Mouse (Mus musculus) B cell, adult (primary cell): ENCODE data around the gene Tbck. TPM values are rescaled to one million over a fixed set of nuclear protein-coding genes. Genes with fewer than 3 reads are reported as not detected.

ENCODE experiments used
- total RNA-seq: library from RNA; stranded (reverse); gene quantifications from 4 replicates; pipeline ENCODE4 v1.2.4, GENCODE M21; 2023; ENCODE audit not compliant: inconsistent age

The Tbck gene
- total RNA-seq, result 28.8 to 32.9 TPM (median 31.6 TPM) in 4 replicates

DNA sequence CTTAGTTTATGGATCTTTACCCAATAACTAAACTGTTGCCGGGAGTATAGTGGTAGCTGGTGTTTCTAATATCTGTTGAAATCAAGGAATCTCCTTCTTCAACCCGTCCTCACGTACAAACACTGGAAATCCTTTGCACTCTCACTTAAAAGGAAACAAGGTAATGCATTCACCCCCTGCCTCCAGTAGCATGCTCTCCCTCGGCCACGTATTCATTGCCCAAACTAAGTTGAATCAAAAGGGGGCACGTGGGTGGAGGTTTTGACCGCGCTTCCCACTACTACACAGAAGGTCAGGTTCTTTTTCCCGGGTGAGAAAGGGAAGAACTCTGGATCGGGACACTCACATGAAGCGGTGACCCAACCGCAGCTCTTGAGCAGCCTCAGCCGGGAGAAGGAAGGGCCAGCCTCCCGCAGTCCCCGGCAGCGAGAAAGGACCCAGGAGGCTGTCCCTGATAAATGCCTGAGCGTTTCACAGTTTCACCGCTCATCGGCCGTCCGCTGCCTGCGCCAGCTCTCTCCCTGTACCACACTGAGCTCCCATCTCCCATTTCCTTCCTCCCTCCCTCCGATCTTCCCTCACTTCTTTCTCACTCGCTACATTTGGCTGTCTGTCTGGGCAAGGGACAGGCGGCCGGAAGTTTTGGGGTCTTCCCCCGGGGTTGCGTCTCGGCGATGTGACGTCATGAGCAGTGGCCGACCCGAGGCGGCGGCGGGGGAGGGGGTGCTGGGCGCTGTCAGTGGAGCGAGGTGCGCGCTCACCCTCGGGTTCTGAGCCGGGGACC, at the start of gene Tbck:
TSS of gene Tbck (plus strand) at position 698 of the 784 bp plus-strand sequence.

DNA sequence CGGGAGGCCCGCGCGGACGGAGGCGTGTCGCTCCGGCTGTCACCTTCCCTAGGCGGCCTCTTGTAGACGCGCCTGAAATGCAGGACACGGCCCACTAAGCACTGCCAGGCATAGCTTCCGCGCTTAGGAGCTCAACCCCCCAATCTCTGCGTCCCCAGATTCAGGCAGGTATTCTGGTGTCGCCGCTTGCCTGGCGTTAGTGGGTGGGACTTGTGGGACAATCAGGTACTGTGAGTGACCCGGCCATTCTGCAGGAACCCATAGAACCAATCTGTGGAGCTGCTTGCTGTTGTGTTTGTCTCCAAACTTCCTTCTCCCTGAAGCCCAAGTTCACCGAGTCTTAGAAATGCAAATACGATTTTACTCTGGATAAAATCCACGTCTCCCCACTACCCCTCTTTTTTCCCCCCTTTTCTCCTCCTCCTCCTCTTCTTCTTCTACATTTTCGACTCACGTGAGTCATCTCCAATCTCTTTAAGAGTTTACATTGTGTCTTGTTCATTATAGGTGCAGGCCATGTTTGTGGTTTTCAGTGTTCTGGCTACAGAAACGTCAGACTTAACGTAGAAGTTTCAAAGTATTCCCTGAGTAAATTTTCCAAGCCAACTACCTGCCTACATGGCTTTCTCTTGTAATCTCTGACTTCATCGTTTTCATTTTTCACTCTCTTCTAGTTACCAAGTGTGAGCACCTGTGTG, 436 bp downstream of the Tbck start, which contains the start of gene Aimp1:
TSS of gene Aimp1 (minus strand) at position 140 of the 698 bp plus-strand sequence.

Other genes with a start within 250 kb of the Tbck start
- gene Gimd1, start 54.3 kb upstream of the Tbck start, total RNA-seq, result not detected in 4 replicates
- 45.5 to 51.0 TPM (median 48.7 TPM) in 4 replicates for gene Aimp1, start 226 bp downstream of the Tbck start, total RNA-seq